Comparison of ENCODE assay signal across 9 mouse cellular contexts in genomic region chr11:43653051-43653475, GRCm38 (mm10). TPM values are rescaled to one million over a fixed set of nuclear protein-coding genes. Genes with fewer than 3 reads are reported as not detected.
A peak's percentile ranks its signal among the peaks of the same experiment; 100 is the strongest.
DNase-seq lines count a peak whose midpoint lies in the region; ATAC-seq lines count a peak whose summit lies in the region.
"Had no signal": no experiment of that assay in that cellular context is flagged by ENCODE, and none has a peak within 500 bp of the region (broad histone marks: within the 10 kb centered on the region; RNA-seq: fewer than 3 reads in every experiment).

No protein-coding gene starts in this region.

- no peaks in the 10 kb centered on the region for H3K36me3 ChIP-seq in neural tube, embryonic 11.5 days (ENCODE audit: control insufficient read depth, insufficient read depth, low read length)
- no peaks in the 10 kb centered on the region for H3K36me3 ChIP-seq in neural tube, embryonic 15.5 days
- no peaks in the 10 kb centered on the region for H3K36me3 ChIP-seq in forebrain, embryonic 15.5 days
- H3K36me3 ChIP-seq in liver, embryonic 16.5 days (ENCODE audit: control insufficient read depth, insufficient read depth): no peaks in the 10 kb centered on the region

- 45% methylated on average over 14 of the region's 14 CpGs for WGBS in neural tube, embryonic 11.5 days
- 38% methylated on average over 14 of the region's 14 CpGs for WGBS in neural tube, embryonic 15.5 days
- WGBS in forebrain, embryonic 15.5 days: 8% methylated on average over 14 of the region's 14 CpGs
- WGBS in liver, embryonic 16.5 days (ENCODE audit: insufficient replicate concordance): 27% methylated on average over 14 of the region's 14 CpGs

- H3K27me3 ChIP-seq in neural tube, embryonic 11.5 days (ENCODE audit: control insufficient read depth, insufficient read depth, low read length): no peaks in the 10 kb centered on the region
- H3K27me3 ChIP-seq in neural tube, embryonic 15.5 days (replicated peaks): no peaks in the 10 kb centered on the region
- no peaks in the 10 kb centered on the region for H3K27me3 ChIP-seq in forebrain, embryonic 15.5 days
- no peaks in the 10 kb centered on the region for H3K27me3 ChIP-seq in liver, embryonic 16.5 days (ENCODE audit: control insufficient read depth, insufficient read depth, low read depth, low read length)

- peak; percentile 73 for ATAC-seq in neural tube, embryonic 11.5 days (ENCODE audit: insufficient read depth, low FRiP score, low TSS enrichment)
- ATAC-seq in neural tube, embryonic 15.5 days (ENCODE audit: low FRiP score): no peak
- ATAC-seq in forebrain, embryonic 15.5 days (replicated peaks): peak; percentile 57; the same call in 1 of the 2 replicates
- ATAC-seq in liver, embryonic 16.5 days (ENCODE audit: low read depth): peak; percentile 83
- no peak for ATAC-seq in erythroid progenitor cell, adult 5-6 weeks (replicated peaks; ENCODE audit: low FRiP score, poor library complexity, severe bottlenecking)

- no peak overlapping the region for H3K4me3 ChIP-seq in neural tube, embryonic 11.5 days (ENCODE audit: low read depth, low read length)
- H3K4me3 ChIP-seq in neural tube, embryonic 15.5 days (replicated peaks): no peak overlapping the region
- no peak overlapping the region for H3K4me3 ChIP-seq in forebrain, embryonic 15.5 days
- no peak overlapping the region for H3K4me3 ChIP-seq in liver, embryonic 16.5 days (ENCODE audit: low read depth, low read length)

- no peak overlapping the region for H3K4me2 ChIP-seq in neural tube, embryonic 11.5 days (ENCODE audit: low read depth)
- no peak overlapping the region for H3K4me2 ChIP-seq in neural tube, embryonic 15.5 days
- no peak overlapping the region for H3K4me2 ChIP-seq in forebrain, embryonic 15.5 days (replicated peaks)
- H3K4me2 ChIP-seq in liver, embryonic 16.5 days (ENCODE audit: low read depth, low read length): no peak overlapping the region

- intact Hi-C loops in left cerebral cortex, postnatal 25 days (cut with DNase I): no loop called here

- DNase-seq in neural tube, embryonic 11.5 days (ENCODE audit: low spot score): no peak
- DNase-seq in spleen, postnatal 36 days (ENCODE audit: low spot score in 2 of 2): peak; percentile 69 to 71
- DNase-seq in left cerebral cortex, postnatal 25 days (ENCODE audit: low spot score in 2 of 2): no peak
- DNase-seq in layer of hippocampus, postnatal 36 days: no peak

- H3K4me1 ChIP-seq in neural tube, embryonic 11.5 days (ENCODE audit: control insufficient read depth, insufficient read depth, low read length): no peaks in the 10 kb centered on the region
- H3K4me1 ChIP-seq in neural tube, embryonic 15.5 days: peaks cover 8% of the 10 kb centered on the region
- peaks cover 5% of the 10 kb centered on the region for H3K4me1 ChIP-seq in forebrain, embryonic 15.5 days
- no peaks in the 10 kb centered on the region for H3K4me1 ChIP-seq in liver, embryonic 16.5 days (ENCODE audit: control insufficient read depth, low read depth, low read length)

- no peak overlapping the region for H3K27ac ChIP-seq in neural tube, embryonic 11.5 days (ENCODE audit: low read depth, low read length)
- H3K27ac ChIP-seq in neural tube, embryonic 15.5 days (replicated peaks): no peak overlapping the region
- no peak overlapping the region for H3K27ac ChIP-seq in forebrain, embryonic 15.5 days (replicated peaks)
- H3K27ac ChIP-seq in liver, embryonic 16.5 days (ENCODE audit: low read length): no peak overlapping the region

- no peaks in the 10 kb centered on the region for H3K9me3 ChIP-seq in neural tube, embryonic 11.5 days (ENCODE audit: control insufficient read depth, low read length)
- H3K9me3 ChIP-seq in neural tube, embryonic 15.5 days (replicated peaks): no peaks in the 10 kb centered on the region
- no peaks in the 10 kb centered on the region for H3K9me3 ChIP-seq in forebrain, embryonic 15.5 days
- H3K9me3 ChIP-seq in liver, embryonic 16.5 days (replicated peaks; ENCODE audit: control insufficient read depth, low read length): no peaks in the 10 kb centered on the region

- H3K9ac ChIP-seq in neural tube, embryonic 11.5 days (ENCODE audit: low read length): no peak overlapping the region
- H3K9ac ChIP-seq in neural tube, embryonic 15.5 days (replicated peaks): no peak overlapping the region
- H3K9ac ChIP-seq in forebrain, embryonic 15.5 days (replicated peaks): no peak overlapping the region
- no peak overlapping the region for H3K9ac ChIP-seq in liver, embryonic 16.5 days (ENCODE audit: low read depth, low read length)

RNA-seq across cellular contexts. Expression of gene Pwwp2a, which starts 28.7 kb away (rescaled TPM):
- 38.4 and 49.1 TPM in 2 replicates for polyA plus RNA-seq in neural tube, embryonic 11.5 days (2014; fragmentation: Nextera tagmentation; extraction: Ambion mirVana)
- 25.2 and 25.4 TPM in 2 replicates for polyA plus RNA-seq in neural tube, embryonic 15.5 days (2015; fragmentation: Nextera tagmentation; extraction: Ambion mirVana)
- 28.8 and 33.4 TPM in 2 replicates for polyA plus RNA-seq in forebrain, embryonic 15.5 days (2015; fragmentation: Nextera tagmentation; extraction: Ambion mirVana)
- polyA plus RNA-seq in liver, embryonic 16.5 days (2015; fragmentation: Nextera tagmentation; extraction: Ambion mirVana): 4.3 and 4.6 TPM in 2 replicates
- total RNA-seq in left cerebral cortex, postnatal 25 days (2021): 10 to 100 TPM; 53.8 to 61.9 TPM
- total RNA-seq in layer of hippocampus, postnatal 36 days (2021): 10 to 100 TPM; 69.4 to 77.8 TPM
- 67.0 and 91.8 TPM in 2 replicates for total RNA-seq in erythroid progenitor cell, adult 5-6 weeks (2015; ENCODE audit: low replicate concordance)
- 77.2 and 90.6 TPM in 2 replicates for total RNA-seq in erythroid progenitor cell, adult 5-6 weeks (2017; ENCODE audit: low replicate concordance)

RNA-seq across cellular contexts. Expression of gene Fabp6, which starts 51.7 kb away (rescaled TPM):
- polyA plus RNA-seq in neural tube, embryonic 11.5 days (2014; fragmentation: Nextera tagmentation; extraction: Ambion mirVana): not detected in 2 replicates
- not detected in 2 replicates for polyA plus RNA-seq in neural tube, embryonic 15.5 days (2015; fragmentation: Nextera tagmentation; extraction: Ambion mirVana)
- not detected in 2 replicates for polyA plus RNA-seq in forebrain, embryonic 15.5 days (2015; fragmentation: Nextera tagmentation; extraction: Ambion mirVana)
- polyA plus RNA-seq in liver, embryonic 16.5 days (2015; fragmentation: Nextera tagmentation; extraction: Ambion mirVana): not detected in 2 replicates
- not detected for total RNA-seq in left cerebral cortex, postnatal 25 days (2021)
- not detected for total RNA-seq in layer of hippocampus, postnatal 36 days (2021)
- not detected in 2 replicates for total RNA-seq in erythroid progenitor cell, adult 5-6 weeks (2015; ENCODE audit: low replicate concordance)
- not detected in 2 replicates for total RNA-seq in erythroid progenitor cell, adult 5-6 weeks (2017; ENCODE audit: low replicate concordance)
- polyA plus RNA-seq: heart, embryonic 14.5 days had no signal

Comparison
In these comparisons a context has a peak if more than half of its experiments do, and no peak if none do; other contexts are left out.
1. ATAC-seq: peak in neural tube, embryonic 11.5 days (single experiment), forebrain, embryonic 15.5 days (single experiment) and liver, embryonic 16.5 days (single experiment); none in neural tube, embryonic 15.5 days (single experiment) and erythroid progenitor cell, adult 5-6 weeks (single experiment).
2. DNase-seq: peak in spleen, postnatal 36 days (2 of 2); none in neural tube, embryonic 11.5 days (single experiment), left cerebral cortex, postnatal 25 days (0 of 2) and layer of hippocampus, postnatal 36 days (0 of 2).